Mouse (Mus musculus) kidney, postnatal 25 days (tissue): ENCODE measurements around the gene Plcb1.
A peak's percentile ranks its signal among the peaks of the same experiment; 100 is the strongest.

Source experiments
- DNase-seq, 2 experiments: peaks; one replicate each; pipeline ENCODE4 v3.0.0; 2021; ENCODE audit warnings: mixed read lengths in 2 of 2

Plcb1 gene

DNA sequence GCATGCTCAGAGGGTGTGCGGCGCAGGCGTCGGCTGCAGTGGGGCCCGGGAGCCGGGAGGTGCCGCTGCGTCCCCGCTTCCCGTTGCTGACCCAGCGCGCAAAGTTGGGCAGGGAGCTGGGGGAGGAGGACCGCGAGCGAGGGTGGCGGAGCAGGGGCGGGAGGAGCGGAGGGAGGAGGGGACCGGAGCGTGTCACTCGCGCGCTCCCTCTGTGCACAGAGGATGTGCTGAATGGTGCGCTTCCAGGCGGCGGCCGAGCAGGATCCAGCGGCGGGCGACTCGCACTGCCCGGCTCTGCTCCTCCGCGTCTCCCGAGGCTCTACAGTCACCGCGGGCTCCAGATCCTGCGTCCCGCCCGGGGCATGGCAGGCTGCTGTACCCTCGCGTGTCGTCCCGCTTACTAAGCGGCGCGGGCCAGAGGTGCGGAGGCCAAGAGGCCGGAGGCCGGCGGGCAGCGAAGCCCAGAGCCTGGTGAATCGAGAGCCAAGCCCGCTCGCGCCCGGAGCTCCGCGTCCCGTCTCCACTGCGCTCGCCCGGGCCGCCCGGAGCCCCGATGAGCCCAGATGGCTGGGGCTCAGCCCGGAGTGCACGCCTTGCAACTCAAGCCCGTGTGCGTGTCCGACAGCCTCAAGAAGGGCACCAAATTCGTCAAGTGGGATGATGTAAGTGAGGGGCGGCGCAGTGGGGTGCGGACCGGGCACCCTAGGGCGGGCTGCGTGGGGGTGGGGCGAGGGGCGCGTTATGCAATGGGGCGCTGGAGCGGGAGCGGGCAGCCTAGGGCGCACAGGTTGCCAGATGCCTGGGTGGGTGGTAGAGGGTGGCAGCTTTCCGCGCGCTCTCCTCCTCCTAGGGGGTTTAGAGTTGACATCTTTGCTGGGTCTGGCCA lies at the start of gene Plcb1:
Gene Plcb1 (plus strand): TSS at position 98 of the 886 bp plus-strand sequence.
- peak; percentile 89 to 95 for DNase-seq

DNA sequence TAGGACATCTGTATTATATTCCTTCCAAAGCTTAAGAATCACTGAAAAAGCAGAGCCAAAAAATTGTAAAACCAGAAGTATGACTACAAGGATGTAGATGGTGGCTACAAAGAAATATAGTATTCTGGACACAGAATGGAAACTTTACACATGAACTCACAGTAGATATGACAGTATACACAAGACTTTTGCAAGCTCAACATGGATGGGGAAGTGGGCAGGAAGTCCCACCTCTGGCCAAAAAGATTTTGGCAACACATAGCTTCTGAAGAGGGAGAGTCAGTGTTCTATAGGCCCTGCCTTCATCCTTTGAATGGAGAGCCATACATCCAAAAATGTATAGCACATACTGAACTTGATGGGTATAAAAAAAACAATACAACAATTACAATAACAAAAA lies 30.3 kb upstream of the Plcb1 start:
- no peak for DNase-seq

DNA sequence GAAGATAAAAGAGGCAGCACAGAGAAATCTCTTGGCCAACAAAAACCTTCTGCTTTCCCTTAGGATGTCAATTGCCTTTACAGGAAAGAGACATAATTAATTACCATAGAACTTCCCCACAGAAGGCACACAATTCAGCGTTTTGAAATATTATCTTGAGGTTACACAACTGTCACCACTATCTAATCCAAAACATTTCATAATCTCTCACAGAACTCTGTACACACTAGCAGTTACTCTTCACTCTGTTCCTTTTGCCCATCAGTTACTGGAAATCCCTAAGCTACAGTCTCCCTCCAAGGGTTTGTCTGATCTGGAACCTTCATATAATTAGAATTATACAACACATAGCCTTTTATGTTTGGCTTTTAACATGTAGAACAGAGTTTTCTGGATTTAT lies 29.8 kb upstream of the Plcb1 start:
- DNase-seq: no peak

DNA sequence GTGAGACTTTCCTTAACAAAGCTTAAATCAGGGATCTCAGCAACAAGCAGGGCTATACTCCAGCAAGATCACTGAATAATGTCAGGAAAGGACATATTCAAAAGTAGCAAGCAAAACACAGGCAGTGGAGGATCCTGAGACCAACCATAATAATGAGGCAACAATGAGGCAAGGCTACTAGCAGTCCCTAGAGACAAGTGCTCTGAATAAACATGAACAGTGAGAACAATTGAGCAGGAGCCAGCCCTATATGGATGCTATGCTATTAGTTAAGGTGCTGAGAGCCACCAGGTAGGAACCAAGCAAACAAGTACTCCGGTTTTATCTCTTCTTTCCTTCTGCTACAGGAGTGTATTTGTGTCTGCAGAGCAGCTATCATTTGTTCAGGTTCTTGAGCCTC lies 24.8 kb upstream of the Plcb1 start:
- DNase-seq: no peak

DNA sequence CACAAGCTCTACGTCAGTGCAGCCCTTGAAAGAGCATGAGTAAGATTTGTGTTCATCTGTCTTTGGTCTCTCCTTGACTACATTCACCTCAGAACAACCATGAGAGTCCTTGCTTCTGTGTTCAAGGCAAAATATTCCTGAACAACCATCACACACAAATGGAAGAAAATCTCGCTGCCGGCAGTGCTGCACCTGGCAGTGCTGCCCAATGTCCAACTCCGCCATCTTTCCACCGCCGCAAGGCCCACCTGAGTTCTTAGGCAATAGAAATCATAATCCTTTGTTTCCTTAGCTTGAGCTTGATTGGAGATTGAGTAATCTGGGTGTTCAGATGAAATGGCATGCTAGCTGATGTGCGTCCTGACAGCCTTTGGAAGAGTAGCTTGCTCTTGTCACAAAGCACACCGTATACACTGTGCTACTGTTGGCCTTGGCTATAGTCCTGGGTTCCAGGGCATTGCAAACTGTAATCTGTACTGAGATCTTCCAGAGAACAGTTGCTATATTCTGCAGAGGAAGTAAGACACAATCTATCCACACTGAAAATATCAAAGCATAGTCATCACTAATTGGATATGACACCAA lies 22.4 kb upstream of the Plcb1 start:
- no peak for DNase-seq

DNA sequence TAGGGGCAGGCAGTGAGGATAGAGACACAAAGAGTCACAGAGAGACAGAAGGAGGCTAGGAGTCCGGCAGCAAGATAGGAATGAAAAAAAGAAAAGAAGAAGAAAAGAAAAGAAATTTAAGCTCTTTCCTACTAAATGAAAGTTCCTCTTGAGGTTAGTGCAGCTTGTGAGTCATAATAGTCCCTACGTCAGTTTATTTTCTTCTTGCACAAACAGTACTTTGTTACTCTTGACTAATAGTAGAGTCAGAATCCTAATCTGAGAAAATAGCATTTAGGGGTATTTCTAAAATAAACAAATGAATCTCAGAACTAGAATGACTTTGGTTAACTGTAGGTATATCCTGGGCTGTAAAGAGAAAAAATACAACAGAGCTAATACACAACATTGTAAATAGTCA lies 21.4 kb upstream of the Plcb1 start:
- no peak for DNase-seq

DNA sequence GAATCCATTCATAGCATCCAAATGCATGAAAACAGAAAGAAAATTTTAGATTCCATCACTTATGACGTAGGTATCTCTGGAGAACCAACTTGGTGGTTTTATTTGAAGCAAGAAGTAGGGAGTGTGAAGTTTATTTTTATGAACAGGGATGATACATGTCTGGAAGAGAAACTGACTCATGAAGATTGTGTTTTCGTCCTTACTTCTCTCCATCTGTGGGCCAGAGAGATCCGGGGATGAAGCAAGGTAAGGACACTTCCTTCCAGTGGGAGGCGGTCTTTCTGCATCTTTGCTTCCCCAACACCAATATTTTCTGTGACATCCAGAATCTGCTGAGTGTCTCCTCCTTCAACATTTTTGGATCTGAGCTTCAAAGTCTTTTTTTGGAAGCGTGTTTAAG lies 6.0 kb upstream of the Plcb1 start:
- DNase-seq: no peak

DNA sequence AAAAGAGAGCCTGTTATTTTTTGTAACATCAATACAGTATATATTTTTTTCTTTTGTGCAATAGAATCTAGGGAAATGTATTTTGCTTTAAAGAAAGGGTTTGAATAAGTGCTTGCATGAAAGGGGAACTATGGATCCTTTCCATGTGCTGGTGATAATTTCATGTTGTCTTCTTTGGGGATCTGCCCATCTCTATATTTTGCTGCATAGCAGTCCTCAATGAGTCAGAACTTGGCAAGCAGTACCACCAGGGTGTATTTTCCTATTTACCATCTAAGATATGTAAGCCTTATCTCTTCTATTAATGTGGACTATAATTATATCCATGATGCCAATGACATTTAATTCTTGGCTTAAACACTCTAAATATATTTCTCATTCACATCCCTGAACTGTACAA lies 5.6 kb upstream of the Plcb1 start:
- DNase-seq: no peak

DNA sequence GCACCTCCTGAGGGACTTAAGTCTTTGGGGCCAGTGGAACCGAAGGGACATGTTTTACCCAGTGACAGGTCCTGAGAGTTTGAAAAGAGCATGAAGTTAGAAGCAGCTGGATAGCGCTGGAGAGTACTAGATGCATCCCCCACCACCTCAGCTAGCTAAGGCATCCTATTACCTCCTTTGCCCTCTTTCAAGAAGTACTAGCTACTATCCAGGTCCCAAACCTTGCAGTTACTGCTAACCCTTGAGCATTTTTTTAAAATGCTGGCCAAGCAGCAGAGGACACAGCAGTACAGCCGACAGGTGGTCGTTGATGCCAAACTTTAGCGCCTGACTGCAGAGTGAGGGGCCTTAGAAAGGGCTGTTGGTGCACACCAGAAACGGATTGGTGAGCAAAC lies 986 bp downstream of the Plcb1 start:
- DNase-seq: peak in 1 of 2 experiments; percentile 34

DNA sequence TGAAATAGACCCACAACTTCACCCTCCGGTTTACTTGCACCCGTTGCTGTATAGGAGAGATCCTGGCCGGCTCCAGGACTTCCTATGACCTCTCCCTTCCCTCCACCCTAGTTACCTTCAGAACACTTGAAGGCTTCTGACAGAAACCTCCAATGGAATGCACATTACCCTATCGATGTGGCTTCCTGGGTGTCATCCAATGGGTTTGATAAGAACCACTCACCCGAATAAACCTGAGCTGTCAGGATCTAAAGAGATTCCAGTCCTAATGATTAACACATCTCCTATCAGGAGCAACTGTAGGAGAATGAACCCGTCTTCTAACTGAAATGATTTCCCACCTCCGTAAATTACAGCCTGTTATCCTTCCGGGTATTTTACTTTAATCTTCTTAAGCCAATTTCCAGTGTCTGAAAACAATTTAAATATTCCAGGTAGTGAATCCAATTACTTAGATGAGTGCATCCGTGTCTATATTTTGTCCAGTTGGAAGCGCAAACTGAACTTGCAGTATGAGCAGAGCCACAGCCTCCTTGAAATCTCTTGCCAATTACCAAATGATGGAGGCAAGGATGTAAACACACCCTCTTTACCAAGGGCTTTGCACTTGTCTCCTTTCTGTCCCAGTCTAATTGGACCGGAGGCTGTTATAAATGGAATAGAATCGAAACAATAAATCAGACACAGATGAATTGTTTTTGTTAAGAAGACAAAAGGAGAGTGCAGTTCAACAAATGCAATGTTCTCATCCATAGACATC lies 1.6 kb downstream of the Plcb1 start:
- peak in 1 of 2 experiments; percentile 13 for DNase-seq

DNA sequence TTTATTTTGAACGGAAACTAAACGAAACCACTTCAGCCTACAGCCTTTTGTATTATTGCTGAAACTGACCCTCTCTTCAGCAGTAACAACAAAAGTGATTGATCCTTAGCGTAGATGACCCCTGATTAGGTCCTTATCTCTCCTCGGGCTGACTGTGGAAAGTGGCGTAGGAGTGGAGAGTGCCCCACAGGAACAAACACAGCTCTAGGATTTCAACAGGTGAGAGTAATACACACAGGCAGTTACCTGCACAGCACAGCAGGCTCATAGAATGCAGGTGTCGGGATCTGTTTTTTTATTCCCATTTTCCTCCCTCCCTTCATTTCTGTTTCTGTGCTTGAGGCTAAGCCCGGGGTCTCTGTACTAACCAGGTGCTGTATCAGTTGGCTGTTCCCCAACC lies 7.1 kb downstream of the Plcb1 start:
- DNase-seq: no peak

DNA sequence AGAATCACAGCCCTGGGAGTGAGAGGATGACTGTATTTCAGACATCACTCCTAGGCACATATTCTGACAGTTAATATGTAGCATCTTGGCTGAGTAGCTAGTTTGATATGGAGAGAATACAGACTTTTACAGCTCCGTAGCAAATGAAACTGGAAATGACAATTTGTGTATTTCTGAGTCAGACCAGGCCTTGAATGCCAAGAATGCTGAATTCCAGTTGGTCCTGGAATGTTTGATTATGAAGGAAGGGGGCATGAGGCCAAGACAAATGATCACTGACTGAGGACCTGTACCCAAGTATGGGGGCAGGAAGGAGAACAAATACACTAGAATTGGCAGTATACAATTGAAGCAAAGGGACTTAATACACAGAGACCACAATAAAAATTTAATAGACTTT lies 14.4 kb downstream of the Plcb1 start:
- peak in 1 of 2 experiments; percentile 22 for DNase-seq

DNA sequence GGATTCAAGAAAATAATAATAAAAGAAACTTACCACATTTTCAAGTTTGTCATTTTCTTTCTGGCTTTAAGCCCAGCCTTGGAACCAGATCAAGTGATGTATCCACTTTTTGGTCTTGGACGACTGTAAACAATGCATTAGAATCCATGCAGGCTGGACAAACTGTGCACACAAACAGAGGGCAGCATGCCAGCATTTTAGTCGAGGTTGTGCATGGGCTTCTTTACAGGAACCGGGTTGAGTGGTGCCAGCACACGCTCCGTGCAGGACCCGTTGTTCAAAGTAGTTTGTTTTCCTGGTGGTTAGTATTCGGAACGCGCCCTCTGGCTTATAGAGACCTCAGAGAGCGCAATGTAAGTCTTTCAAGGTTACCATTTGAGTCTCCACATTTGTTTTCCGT lies 30.5 kb downstream of the Plcb1 start:
- DNase-seq: peak; percentile 73

DNA sequence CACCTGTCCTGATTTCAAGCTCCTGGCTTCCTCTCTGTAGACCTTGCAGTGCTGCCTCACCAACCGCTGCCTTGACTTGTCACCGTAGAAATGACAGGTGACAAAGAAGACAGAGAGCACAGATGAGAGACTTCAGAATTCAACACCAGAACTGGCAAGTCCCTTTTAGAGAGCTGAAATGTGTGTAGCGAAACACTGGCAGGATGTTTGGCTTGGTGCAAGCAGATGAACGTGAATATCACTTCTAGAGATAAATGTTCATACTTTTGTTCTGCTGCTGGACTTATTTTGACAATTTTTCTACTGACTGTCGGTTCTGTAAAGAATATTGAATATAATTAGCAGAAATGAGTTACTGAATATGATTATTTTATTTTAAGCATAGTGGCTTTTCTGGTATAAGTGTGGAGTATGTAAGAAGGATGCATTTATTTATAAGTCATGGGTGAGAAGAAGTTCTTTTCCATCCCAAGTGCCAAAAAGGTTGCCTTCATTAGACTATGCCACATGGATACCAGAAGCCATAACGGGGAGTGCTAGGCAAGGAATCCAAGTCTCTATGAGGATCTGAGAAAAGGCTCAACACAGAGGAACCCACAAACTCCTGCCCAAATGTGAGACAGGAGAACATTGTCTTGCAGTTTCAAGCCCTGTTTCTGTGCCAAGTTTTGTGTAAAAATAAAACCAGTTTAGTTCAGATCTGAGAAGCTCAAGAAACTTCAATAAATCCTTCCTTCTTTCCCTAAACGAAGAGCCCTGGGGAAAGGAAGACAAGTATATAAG lies 31.4 kb downstream of the Plcb1 start:
- DNase-seq: no peak

DNA sequence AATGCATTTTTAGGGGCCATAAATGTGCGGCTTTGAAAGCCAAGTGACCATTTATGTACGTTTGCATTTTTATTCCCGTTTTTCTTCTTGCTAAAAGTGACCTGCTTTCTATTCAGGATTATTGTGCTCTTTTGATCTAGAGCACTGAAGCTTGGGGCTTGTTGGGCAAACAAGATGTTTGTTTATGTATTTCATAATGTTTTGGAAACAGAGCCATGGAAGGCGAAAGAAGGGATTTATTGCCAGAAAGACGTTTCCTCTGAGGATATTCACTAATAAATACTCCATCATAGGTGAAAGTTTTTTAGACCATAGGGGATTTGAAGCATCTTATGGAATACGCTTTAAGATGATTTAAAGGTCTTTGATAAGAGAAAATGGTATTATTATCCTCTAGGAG lies 35.3 kb downstream of the Plcb1 start:
- no peak for DNase-seq

DNA sequence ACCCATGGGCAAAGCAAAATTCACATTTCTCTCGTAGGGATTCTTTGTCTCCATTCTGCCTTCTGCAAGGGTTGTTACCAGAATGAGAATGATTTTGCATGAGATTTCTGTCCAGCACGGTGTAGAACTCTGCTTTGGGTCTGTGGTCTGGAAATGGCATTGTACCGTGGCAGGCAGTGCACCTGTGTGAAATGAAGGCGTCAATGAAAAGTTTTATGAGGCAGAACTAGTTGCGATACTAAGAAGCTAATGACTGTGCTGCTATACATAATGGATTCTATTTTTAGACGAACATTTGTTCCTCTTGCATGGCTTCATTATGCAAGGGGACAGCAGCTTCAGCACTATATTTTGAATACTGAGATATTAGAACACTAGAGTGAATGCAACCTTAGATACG lies 39.8 kb downstream of the Plcb1 start:
- DNase-seq: peak in 1 of 2 experiments; percentile 47

DNA sequence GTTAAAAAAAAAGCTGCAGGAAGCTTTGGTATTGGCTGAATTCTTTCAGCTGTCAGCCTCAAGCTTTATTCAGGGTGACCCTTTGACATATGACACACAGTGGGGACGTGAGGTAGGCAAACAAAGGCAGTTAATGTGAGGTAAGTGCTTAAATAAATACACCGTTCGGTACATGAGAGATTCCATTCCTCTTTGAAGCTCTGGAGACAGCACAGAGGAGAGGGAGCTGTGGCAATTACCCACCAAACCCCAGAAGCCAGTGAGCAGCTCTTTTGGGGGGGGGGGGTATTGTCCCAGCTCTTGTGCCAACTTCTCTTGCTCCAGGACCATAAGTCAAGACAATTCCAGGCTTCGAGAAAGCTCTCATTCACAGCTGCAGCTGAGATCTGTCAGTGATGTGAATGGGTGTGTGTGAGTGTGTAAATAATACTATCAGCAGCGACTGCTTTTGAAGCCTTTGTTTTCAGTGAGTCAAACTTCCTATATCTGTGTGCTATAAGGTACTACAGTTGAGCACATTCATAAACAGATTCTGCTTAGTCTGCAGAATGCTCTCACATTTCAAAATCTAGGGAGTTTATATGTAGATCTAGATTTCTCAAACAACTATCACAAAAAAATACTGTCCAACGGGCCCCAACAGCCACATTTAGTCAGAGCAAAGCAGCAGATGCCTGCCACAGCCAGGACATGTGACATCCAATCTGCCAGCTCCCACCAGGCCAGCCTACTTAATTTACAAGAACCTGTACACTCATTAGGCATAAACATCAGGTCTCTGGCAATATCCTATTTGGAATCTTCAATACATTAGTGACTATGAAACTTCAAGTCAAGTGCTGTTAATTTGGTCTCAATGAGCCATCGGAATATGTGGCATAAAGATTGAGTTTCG lies 40.5 kb downstream of the Plcb1 start:
- DNase-seq: no peak

DNA sequence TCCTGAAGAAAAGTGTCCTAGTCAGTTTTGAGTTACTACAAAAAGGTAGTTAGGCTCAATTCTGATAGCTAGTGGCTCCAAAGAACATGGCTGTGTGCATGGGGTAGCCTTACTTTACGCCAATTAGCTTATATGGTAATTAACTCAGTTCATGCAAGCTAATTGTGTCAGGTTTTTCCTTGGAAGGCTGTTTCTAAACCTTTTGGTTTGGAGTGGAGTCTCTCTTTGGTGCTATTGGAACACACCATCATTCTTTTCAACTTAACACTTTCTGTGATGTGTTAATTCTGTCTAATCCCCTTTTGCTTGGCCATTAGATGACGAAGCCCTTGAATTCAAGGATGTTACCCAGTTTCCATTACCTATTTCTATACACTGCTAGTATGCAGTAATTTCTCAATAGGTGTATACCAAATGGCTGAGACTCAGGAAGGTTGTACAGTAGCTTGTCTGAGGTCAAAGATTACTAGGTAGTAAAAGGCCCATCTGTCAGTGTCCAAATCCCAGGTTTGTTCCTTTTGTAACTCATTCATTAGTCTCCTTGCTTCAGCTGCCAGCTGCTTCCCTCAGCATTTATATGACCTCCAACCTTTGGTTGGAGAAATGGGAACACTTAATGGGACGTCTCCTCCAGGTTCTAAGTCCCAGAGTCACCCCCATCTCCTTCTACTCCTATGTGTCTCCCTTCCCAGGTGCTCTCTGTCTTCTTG lies 42.1 kb downstream of the Plcb1 start:
- DNase-seq: peak; percentile 52 to 66

DNA sequence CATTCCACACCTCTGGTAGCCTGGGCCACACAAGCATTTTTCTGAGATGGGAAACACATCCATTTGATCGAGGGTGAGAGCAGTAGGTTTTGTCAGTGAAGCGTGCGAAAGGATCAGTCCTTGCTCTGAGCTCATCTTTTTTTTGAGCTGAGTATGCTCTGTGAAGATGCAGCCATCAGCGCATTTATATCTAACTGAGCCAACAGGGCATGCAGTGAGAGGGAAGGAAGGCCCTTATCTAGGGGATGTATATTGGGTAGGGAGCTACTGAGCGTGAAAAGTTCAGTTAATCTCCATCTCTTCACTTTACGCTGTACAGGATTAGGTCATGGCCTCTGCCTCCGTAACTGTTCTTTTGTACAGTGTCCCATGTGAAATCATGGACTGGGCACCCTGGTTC lies 46.0 kb downstream of the Plcb1 start:
- DNase-seq: peak; percentile 17 to 56

DNA sequence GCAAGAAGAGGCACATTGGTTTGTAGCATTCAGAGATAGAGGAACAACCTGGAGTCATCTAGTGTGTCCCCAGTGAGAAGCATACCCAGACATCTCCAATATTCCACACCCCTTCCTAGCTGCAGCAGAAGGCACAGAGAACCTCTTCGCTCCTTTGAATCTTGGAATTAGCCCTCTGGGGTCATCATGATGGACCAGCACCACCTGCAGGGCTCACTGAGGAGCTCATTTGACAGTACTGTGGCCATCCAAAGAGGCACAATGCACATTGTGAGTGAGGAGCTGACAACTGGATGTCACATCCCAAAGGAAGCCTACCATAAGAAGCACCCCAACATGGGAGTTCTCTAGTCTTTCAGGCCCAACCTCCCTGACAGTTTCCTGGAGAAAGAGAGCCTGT lies 50.2 kb downstream of the Plcb1 start:
- DNase-seq: peak; percentile 37 to 56

DNA sequence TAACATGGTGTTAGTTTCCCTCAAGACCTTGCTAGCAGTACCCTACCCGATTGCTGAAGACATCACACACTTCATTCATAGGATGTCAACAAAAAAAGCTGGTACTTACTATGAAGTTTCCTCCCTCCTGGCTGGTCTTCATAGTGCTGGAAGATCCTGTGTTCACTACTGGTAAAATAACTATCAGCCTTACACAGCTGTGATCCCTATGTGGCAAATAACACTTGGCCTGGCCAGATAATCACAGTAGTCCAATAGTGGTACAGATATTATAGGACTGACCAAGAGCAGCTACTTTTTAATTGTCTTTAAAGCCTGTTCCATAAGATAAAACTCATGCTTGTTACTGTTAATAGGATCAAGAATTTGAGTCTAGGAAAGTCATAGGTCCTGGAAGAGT lies 52.3 kb downstream of the Plcb1 start:
- DNase-seq: no peak
